Mouse (Mus musculus) lung, postnatal 0 days (tissue): ENCODE measurements at regions not wholly inside any gene's neighbourhood (a gene's known extent, or its start where the extent isn't known, plus 50 kb on each side); places are given as distances from the start of the nearest gene placed in this dataset.

Experiments used
- CTCF ChIP-seq: IDR thresholded peaks from 2 replicates; pipeline ENCODE4 v1.5.1; 2016; ENCODE audit warnings: antibody characterized with exemption, mild to moderate bottlenecking
- EP300 ChIP-seq: IDR thresholded peaks from 2 replicates; pipeline ENCODE4 v1.6.1; 2016; ENCODE audit warnings: antibody characterized with exemption, mild to moderate bottlenecking, control low read depth

- TF ChIP-seq CTCF (no peak), EP300 (no peak)
Observed at GRCm38 (mm10) chr3:66825761-66826160, 155.4 kb upstream of the Rsrc1 start.
